Mouse (Mus musculus) 3134 (cell line): ENCODE data around the gene Nr1d1.
"Not testable (repeated sequence)": the region's sequence is repeated elsewhere in the genome, so short reads cannot be mapped to it uniquely, and the experiment has no call there.

ENCODE experiments used
- DNase-seq: peaks from one replicate; pipeline ENCODE4 v3.0.0-alpha.2; 2011; ENCODE audit warnings: low spot score; ENCODE audit not compliant: insufficient read length; ENCODE audit errors: extremely low read depth

Nr1d1 gene

DNA sequence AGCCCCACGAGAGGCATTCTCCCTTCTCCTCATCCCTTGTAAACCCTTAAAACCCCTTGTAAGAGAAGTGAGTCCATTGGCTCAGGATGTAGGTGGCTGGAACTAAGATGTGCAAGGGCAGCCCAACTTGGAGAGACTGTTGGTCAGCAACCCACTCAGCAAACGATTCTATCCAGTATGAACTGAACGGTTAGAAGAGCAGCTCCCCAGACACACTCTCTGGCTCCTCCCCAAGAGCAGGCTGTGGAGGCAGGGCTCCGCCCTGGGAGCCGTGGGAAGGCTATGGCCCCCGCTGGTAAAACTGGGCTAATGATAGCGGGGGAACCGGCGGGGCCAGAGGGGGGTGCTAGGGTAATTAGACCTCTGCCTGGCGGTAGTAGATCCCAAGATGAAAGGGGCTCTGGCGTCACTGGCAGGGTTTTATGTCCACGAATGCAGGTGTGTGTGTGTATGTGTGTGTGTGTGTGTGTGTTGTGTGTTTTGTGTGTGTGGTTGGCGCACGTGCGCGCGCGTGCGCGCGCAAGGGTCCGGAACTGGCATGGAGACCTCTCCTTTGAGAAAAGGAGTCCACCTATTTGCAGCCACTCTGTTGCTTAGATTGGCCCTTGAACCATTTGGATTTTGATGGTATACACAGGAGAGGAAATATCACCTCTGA lies 34.6 kb downstream of the Nr1d1 start, which contains the start of gene Thra:
Gene Thra, plus strand, starts transcription at position 246 of the 658 bp plus-strand sequence.
- peak; percentile 46 for DNase-seq

DNA sequence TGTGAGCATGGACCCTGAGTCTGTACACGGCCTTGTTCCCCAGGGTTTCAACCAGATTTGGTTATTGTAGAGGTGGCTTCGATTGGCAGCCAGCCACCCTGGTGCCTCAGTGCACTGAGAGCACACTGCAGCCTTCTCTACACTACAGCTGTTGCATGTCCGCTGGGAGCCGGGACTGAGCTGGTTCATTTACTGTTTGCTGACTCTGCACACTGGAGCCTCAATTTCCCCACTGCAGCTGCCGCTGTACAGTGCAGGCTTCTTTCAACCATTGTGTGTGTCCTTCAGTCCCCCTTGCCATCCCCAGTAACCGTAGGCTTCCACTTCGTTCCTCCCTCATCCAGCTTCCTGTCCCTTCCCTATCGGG lies 35.1 kb downstream of the Nr1d1 start:
- DNase-seq = no peak

DNA sequence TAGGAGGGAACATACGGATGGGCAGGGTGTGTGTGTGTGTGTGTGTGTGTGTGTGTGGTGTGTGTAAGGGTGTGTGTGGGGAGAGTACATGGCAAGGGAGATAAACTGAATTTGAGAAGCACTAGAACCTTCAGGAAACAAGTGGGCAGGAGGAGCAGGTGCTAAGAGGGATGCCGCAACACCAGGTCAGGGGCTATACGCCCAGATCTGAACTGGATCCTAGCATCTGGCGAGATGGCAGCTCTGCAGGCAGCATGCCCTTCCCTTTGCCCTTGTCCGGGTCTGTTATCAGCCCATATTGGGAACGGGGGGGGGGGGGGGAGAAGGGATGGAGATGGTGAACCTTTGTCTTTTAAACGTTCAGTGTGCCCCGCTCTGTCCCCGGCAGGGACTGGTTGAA lies 36.2 kb downstream of the Nr1d1 start:
- DNase-seq = no peak

DNA sequence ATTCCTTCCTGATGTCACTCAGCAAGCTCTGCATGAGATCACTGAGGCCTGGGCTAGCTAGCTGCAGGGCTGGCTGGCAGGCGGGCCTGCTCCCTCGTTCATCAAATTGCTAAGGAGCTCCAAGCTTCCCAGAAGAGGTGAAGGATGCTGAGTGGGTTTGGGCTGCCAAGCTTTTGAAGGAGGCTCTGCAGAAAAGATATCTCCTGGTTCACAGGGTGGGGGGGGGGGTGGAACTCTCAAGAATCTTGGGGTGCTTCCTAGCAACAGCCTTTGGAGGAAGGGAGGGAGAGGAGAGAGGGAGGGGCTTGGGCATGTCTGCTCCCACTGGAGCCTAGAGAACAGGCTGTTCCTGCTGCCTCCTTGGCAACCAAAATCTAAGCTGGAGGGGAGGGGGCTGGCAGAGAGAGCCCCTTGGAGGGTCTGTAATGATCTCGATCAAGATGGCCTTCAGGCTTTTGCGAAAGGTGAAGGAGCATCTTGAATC lies 36.7 kb downstream of the Nr1d1 start:
- no peak for DNase-seq

DNA sequence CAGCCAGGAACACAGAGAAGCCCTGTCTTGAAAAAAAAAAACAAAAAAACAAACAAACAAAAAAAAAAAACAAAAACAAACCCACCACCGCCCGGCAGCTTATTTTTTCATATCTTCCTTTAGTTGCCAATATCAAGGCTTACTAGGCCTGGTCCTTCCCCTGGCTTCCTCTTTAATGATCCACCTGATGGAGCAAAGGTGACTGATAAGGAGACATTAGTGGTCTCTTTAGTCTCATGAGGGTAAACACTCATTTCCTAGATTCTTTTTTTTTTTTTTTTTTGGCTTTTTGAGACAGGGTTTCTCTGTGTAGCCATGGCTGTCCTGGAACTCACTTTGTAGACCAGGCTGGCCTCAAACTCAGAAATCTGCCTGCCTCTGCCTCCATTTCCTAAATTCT lies 37.9 kb downstream of the Nr1d1 start:
- DNase-seq = not testable (repeated sequence)

DNA sequence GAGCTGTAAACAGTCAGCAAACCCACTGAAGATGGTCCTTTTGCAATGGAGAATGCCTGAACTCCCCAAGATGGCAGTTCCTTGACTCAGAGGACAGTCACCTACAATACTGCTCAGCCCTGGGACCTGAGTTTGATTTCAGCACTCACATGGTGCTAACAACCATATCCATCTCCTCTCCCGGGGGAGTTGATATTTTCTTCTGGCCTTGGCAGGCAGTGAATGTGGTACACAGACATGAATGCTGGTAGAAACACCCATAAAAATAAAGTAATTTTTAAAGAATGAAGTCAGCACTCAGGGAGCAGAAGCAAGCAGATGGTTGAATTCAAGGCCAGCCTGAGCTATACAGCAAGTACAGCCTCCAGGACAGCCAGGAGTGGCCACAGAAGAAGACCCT lies 39.0 kb downstream of the Nr1d1 start:
- peak; percentile 50 for DNase-seq

DNA sequence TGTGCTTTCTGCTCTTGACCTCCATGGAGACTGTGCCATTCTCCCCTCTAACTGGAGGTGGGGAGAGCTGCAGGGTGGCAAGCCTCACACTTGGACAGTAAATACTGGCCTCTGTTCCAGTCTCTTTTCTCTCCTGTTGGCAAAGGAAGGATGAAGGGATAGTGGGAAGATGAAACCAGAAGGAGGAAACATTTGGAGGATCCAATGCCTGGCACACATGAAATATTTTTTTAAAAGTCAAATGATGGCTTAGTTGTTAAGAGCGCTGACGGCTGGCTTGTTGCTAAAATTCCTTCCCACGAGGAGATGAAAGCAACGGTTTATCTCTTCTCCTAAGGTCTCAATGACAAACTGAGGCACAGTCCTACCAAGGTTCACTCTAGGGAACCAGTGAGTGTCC lies 40.0 kb downstream of the Nr1d1 start:
- DNase-seq = no peak

DNA sequence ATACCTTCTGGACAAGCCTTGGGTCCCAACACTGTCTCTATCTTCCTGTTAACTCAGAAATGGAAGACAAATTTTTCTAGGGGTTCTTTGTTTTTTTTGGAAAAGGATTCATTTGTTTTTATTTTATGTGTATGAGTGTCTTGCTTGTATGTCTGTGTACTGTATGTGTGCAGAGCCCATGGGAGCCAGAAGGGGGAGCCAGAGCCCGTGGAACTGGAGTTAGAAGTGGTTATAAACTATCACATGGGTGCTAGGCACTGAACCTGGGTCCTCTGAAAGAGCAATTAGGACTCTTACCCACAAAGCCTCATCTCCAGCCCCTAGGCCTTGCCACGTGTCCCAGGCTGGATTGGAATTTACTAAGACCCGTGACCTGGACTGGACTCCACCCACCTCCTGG lies 41.1 kb downstream of the Nr1d1 start:
- no peak for DNase-seq

DNA sequence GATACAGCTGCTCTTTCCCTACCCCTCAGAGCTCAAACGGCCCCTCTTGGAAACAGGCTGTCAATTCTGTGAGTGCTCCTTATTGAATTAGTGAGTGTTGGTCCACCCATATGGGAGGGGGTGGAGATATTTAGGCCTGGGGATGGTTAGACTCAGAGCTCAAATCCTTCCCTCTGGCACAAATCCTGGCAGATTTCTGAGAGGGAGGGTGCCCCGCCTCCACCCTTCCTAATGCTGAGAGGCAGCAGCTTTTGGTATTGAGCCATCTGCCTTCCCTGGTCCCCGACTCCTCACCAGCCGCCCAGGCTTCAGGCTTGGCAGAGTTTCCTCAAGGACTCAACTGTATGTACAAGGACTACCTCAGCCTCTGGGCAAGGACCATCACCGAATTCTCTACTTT lies 44.0 kb downstream of the Nr1d1 start:
- DNase-seq = peak; percentile 50

DNA sequence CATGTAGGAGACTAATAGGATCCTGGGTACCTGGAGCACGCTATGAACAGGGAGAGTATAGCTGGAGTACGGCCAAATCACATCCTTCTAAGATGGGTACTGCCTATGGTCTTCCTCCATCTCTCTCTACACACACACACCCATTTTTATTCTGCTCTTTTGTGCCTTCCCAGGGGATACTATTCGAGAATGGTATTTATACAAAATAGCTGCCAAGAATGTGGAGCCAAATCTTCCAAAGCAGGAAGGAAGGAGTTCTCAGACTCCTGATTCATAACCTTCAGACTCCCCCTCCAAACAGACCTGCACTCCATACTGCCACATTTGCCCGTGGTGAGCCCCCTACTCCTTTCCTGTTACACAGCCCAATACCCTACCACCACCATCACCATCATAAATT lies 44.4 kb downstream of the Nr1d1 start:
- no peak for DNase-seq

DNA sequence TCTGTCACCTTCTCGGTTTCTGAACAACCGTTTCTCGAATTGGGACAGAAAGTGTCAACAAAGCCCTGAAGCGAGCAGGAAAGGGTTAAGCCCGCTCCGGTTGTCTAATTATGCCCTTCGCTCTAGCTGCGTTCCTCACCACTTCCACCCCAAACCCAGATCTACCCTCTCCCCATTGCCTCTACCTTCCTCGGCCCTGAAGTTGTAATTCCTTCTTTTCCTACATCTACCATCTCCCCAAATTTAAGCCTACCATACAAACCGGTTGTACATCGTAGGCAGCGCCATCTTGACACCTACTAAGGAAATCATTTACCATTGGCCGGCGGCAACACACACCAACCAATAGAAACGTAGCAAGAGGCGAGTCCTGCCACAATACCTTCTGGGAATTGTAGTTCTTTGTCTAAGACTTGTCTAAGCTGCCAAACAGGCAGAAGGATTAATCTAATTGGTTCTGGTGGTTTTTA lies 46.0 kb downstream of the Nr1d1 start, which contains the start of gene Med24:
Gene Med24, minus strand, starts transcription at position 317 of the 470 bp plus-strand sequence.
- DNase-seq = peak; percentile 72

DNA sequence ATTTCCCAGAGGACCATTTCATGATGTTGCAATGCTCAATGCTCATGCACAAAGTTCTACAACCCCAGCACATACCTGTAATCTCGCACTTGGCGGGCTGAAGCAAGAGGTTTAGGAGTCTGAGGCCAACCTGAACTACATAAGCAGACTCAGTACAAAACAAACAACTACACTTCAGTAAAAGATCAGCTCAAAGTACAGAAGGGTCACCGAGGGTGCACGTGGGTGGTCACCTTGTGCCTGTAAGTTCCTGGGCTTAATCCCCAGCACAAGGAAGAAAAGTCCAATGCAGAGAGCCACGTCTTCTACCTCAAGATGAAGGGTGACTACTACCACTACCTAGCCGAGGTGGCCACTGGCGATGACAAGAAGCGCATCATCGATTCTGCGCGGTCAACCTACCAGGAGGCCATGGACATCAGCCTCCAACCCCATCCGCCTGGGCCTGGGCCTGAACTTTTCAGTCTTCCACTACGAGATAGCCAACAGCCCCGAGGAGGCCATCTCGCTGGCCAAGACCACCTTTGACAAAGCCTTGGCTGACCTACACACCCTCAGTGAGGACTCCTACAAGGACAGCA lies 49.1 kb downstream of the Nr1d1 start:
- DNase-seq = no peak

DNA sequence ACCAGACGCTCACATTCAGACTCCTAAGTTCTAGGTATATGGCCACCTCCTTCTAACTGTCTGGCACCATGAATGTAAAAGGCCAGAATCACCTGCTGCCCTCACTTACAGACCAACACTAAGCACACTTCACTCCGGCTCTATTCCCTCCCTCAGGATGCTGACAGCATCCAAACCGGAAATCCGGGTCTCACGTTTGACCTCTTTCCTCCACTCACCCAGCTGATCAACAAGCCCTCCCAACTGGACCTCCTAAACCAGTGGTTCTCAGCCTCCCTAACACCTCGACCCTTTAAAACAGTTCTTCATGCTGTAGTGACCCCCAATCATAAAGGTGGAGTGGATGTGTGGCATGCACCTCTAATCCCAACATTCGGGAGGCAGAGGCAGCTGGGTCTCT lies 52.0 kb downstream of the Nr1d1 start:
- no peak for DNase-seq

DNA sequence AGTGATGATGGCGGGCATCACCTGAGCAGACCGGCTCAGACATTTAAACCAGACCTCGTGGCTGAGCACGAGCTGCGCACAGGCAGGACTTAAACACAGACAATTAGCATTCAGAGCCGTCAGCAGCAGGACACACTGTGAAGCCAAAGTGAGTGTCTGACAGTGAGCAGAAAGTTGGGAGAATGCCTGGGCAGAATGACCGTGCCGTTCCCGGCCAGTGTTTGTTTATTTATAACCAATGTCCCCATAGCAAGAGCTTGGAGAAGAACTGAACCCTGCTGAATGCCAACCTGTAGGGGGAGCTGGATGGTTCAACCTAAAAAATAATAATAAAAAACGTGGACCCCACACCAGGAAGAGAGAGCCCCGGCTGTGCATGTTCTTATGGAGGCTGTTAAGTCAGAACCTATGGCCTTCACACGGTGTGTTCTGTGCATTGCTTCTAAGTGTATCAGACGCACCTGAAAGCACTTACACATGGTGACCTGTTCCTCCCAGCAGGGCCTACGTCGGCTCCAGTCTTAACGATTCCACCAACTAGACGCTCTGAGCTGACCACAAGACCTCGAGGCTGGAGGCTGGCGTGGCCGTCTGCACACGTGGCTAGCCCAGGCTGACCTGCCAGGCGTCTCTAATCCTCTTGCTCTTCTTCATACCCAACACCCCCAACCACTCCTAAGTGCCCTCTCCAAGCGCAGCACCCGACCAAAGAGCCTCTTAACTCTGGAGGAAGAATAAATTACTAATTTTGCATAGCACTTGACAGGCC lies 53.5 kb downstream of the Nr1d1 start:
- peak; percentile 46 for DNase-seq

DNA sequence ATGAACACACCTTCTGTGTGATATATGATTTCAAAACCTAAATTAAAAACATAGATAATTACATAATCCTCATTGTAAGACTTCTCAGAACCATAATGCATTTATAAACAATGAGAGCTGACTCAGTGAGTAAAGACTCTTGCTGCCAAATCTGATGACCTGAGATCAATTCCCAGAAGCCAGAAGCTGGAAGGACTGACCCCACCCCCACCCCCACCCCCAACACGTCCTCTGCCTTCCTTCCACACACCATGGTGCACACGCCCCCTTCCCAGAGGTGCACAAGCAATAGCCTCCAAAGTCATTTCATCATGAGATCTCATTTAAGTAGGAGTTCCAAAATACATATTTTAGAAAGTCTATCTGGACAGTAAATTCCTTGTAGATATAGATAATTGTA lies 54.4 kb downstream of the Nr1d1 start:
- DNase-seq = no peak
